Comparison of ENCODE assay signal across 19 mouse cellular contexts in the genomic region with DNA sequence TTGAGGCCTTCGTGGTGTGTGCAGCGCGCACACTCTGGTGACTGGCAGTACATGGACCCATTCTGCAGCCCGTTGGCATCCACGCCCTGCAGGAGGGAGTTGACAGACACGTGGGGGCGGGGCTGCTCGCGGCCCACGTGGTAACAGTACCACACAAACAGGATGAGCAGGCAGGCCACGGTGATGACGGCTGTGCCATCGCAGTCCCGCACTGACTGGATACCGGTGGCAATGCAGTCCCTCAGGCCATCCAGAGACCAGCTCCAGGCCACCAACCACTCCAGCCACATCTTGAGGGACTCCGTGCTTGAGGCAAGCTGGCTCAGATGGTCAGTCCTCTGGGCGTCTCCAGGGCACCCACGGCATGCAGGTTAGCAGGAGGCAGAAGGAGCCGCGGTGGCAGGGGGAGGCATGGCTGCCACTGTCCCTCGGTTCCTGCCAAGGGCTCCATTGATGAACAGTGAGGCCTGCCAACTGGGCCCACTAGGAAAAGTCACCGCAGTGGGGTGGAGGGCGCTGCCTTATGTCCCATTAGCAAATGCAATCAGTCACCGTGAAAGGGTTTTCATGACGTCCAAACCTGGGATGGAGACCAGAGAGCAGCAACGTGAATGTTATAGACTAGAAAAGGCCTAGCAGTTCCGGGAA. TPM values are rescaled to one million over a fixed set of nuclear protein-coding genes. Genes with fewer than 3 reads are reported as not detected.
A peak's percentile ranks its signal among the peaks of the same experiment; 100 is the strongest.
DNase-seq lines count a peak whose midpoint lies in the region; ATAC-seq and TF ChIP-seq lines count a peak whose summit lies in the region.
"Had no signal": no experiment of that assay in that cellular context is flagged by ENCODE, and none has a peak within 500 bp of the region (broad histone marks: within the 10 kb centered on the region; RNA-seq: fewer than 3 reads in every experiment).

No protein-coding gene starts in this region.

- H3K36me3 ChIP-seq in forebrain, embryonic 16.5 days (ENCODE audit: control insufficient read depth, insufficient read depth), result peaks cover 18% of the 10 kb centered on the region
- H3K36me3 ChIP-seq in forebrain, embryonic 14.5 days (ENCODE audit: control insufficient read depth, insufficient read depth, low read length), result peaks cover 44% of the 10 kb centered on the region
- H3K36me3 ChIP-seq in midbrain, embryonic 13.5 days, result peaks cover 47% of the 10 kb centered on the region
- peaks cover 30% of the 10 kb centered on the region for H3K36me3 ChIP-seq in midbrain, embryonic 14.5 days (ENCODE audit: control insufficient read depth, insufficient read depth, low read length)
- no peaks in the 10 kb centered on the region for H3K36me3 ChIP-seq in G1E (replicated peaks)
- H3K36me3 ChIP-seq: heart, embryonic 10.5 days had no signal

- no peaks in the 10 kb centered on the region for H3K27me3 ChIP-seq in forebrain, embryonic 16.5 days (replicated peaks; ENCODE audit: control insufficient read depth, insufficient read depth, low read length)
- no peaks in the 10 kb centered on the region for H3K27me3 ChIP-seq in forebrain, embryonic 14.5 days (replicated peaks; ENCODE audit: control insufficient read depth, insufficient read depth, low read length)
- no peaks in the 10 kb centered on the region for H3K27me3 ChIP-seq in midbrain, embryonic 13.5 days
- no peaks in the 10 kb centered on the region for H3K27me3 ChIP-seq in midbrain, embryonic 14.5 days (ENCODE audit: control insufficient read depth, insufficient read depth, low read length)
- H3K27me3 ChIP-seq in G1E (ENCODE audit: insufficient read depth, low read length), result peaks cover 12% of the 10 kb centered on the region
- H3K27me3 ChIP-seq: forebrain, embryonic 15.5 days had no signal

- no peak for DNase-seq in forebrain, embryonic 14.5 days (ENCODE audit: low spot score)
- no peak for DNase-seq in midbrain, embryonic 14.5 days
- no peak for DNase-seq in G1E (ENCODE audit: low spot score)
- peak; percentile 34 for DNase-seq in induced T-regulatory cell, adult 2 months (ENCODE audit: low read depth)
- DNase-seq in frontal cortex, postnatal 10 days (ENCODE audit: low spot score in 2 of 2), result no peak
- DNase-seq: adrenal gland, postnatal 36 days; gastrocnemius, postnatal 10 days; heart, postnatal 36 days; kidney, adult 11 months; kidney, postnatal 25 days; lung, adult 18-20 months had no signal

- H3K9ac ChIP-seq in forebrain, embryonic 16.5 days (replicated peaks; ENCODE audit: low read depth, low read length), result peak overlapping the region; percentile 29
- H3K9ac ChIP-seq in forebrain, embryonic 14.5 days (ENCODE audit: low read length), result no peak overlapping the region
- H3K9ac ChIP-seq in midbrain, embryonic 13.5 days (replicated peaks), result peak overlapping the region; percentile 28; the same call in 1 of the 2 replicates
- H3K9ac ChIP-seq in midbrain, embryonic 14.5 days (replicated peaks; ENCODE audit: low read length), result no peak overlapping the region
- H3K9ac ChIP-seq: forebrain, embryonic 15.5 days; limb, embryonic 15.5 days had no signal

- 71% methylated on average over 27 of the region's 27 CpGs for WGBS in forebrain, embryonic 16.5 days
- 77% methylated on average over 27 of the region's 27 CpGs for WGBS in forebrain, embryonic 14.5 days
- WGBS in midbrain, embryonic 13.5 days, result 77% methylated on average over 27 of the region's 27 CpGs
- WGBS in midbrain, embryonic 14.5 days, result 68% methylated on average over 27 of the region's 27 CpGs

- no peak overlapping the region for H3K4me3 ChIP-seq in forebrain, embryonic 16.5 days (replicated peaks; ENCODE audit: low read length)
- H3K4me3 ChIP-seq in forebrain, embryonic 14.5 days (ENCODE audit: low read depth, low read length), result no peak overlapping the region
- no peak overlapping the region for H3K4me3 ChIP-seq in midbrain, embryonic 13.5 days (replicated peaks)
- H3K4me3 ChIP-seq in midbrain, embryonic 14.5 days (replicated peaks; ENCODE audit: low read depth, low read length), result no peak overlapping the region
- 0 out of 2 replicates have a peak overlapping the region, but pooled peaks have one; percentile 13 for H3K4me3 ChIP-seq in G1E (ENCODE audit: low read depth, low read length)
- H3K4me3 ChIP-seq: forebrain, embryonic 15.5 days; heart, embryonic 10.5 days; limb, embryonic 15.5 days had no signal

- ATAC-seq in forebrain, embryonic 16.5 days, result no peak
- ATAC-seq in forebrain, embryonic 14.5 days, result no peak
- ATAC-seq in midbrain, embryonic 13.5 days, result no peak
- ATAC-seq in midbrain, embryonic 14.5 days (ENCODE audit: low FRiP score, low TSS enrichment), result no peak
- no peak for ATAC-seq in G1E (ENCODE audit: extremely low read depth, insufficient number of reproducible peaks, low FRiP score, poor library complexity, severe bottlenecking)
- ATAC-seq: forebrain, embryonic 15.5 days had no signal

- no peak overlapping the region for H3K4me2 ChIP-seq in forebrain, embryonic 16.5 days (ENCODE audit: low read length)
- H3K4me2 ChIP-seq in forebrain, embryonic 14.5 days (ENCODE audit: low read length), result no peak overlapping the region
- 0 out of 2 replicates have a peak overlapping the region, but pooled peaks have one; percentile 15 for H3K4me2 ChIP-seq in midbrain, embryonic 13.5 days (replicated peaks)
- H3K4me2 ChIP-seq in midbrain, embryonic 14.5 days (ENCODE audit: low read length), result no peak overlapping the region
- H3K4me2 ChIP-seq: forebrain, embryonic 15.5 days; limb, embryonic 15.5 days had no signal

- no peaks in the 10 kb centered on the region for H3K9me3 ChIP-seq in forebrain, embryonic 16.5 days (ENCODE audit: control insufficient read depth, low read length)
- H3K9me3 ChIP-seq in forebrain, embryonic 14.5 days (replicated peaks; ENCODE audit: control insufficient read depth, low read length), result no peaks in the 10 kb centered on the region
- no peaks in the 10 kb centered on the region for H3K9me3 ChIP-seq in midbrain, embryonic 13.5 days
- no peaks in the 10 kb centered on the region for H3K9me3 ChIP-seq in midbrain, embryonic 14.5 days (ENCODE audit: control insufficient read depth, low read length)
- H3K9me3 ChIP-seq in G1E (replicated peaks), result peaks cover 14% of the 10 kb centered on the region
- H3K9me3 ChIP-seq: forebrain, embryonic 15.5 days; heart, embryonic 10.5 days; limb, embryonic 15.5 days had no signal

- peaks cover 46% of the 10 kb centered on the region for H3K4me1 ChIP-seq in forebrain, embryonic 16.5 days (replicated peaks; ENCODE audit: control insufficient read depth, insufficient read depth, low read length)
- peaks cover 15% of the 10 kb centered on the region for H3K4me1 ChIP-seq in forebrain, embryonic 14.5 days (ENCODE audit: control insufficient read depth, insufficient read depth, low read length)
- peaks cover 66% of the 10 kb centered on the region for H3K4me1 ChIP-seq in midbrain, embryonic 13.5 days (replicated peaks)
- peaks cover 39% of the 10 kb centered on the region for H3K4me1 ChIP-seq in midbrain, embryonic 14.5 days (ENCODE audit: control insufficient read depth, insufficient read depth, low read length)
- H3K4me1 ChIP-seq in G1E (ENCODE audit: insufficient read depth, low read depth, low read length), result no peaks in the 10 kb centered on the region; the same call in 1 of the 2 replicates

- no peak for TF ChIP-seq CTCF in G1E (IDR thresholded peaks at IDR 0.05; ENCODE audit: low read depth, low read length)

- no peak overlapping the region for H3K27ac ChIP-seq in forebrain, embryonic 16.5 days (ENCODE audit: low read length)
- H3K27ac ChIP-seq in forebrain, embryonic 14.5 days (ENCODE audit: low read depth, low read length), result no peak overlapping the region
- no peak overlapping the region for H3K27ac ChIP-seq in midbrain, embryonic 13.5 days
- no peak overlapping the region for H3K27ac ChIP-seq in midbrain, embryonic 14.5 days (replicated peaks; ENCODE audit: low read depth, low read length)
- H3K27ac ChIP-seq: forebrain, embryonic 15.5 days; heart, embryonic 10.5 days; limb, embryonic 15.5 days; macrophage had no signal

RNA-seq across cellular contexts. Expression of gene Asphd2, which starts 2.9 kb away (rescaled TPM):
- polyA plus RNA-seq in forebrain, embryonic 16.5 days (2015; fragmentation: Nextera tagmentation; extraction: Ambion mirVana), result 41.1 and 43.8 TPM in 2 replicates
- 31.6 and 37.9 TPM in 2 replicates for polyA plus RNA-seq in forebrain, embryonic 14.5 days (2014; fragmentation: Nextera tagmentation; extraction: Ambion mirVana)
- polyA plus RNA-seq in midbrain, embryonic 13.5 days (2015; fragmentation: Nextera tagmentation; extraction: Ambion mirVana), result 37.8 and 47.6 TPM in 2 replicates
- 91.5 and 103 TPM in 2 replicates for polyA plus RNA-seq in midbrain, embryonic 14.5 days (2014; fragmentation: Nextera tagmentation; extraction: Ambion mirVana)
- not detected in 2 replicates for total RNA-seq in G1E (2014; fragmentation: Nextera tagmentation)
- 0.12 and 0.16 TPM in 2 replicates for total RNA-seq in G1E (2017)
- polyA plus RNA-seq in G1E (2012), result not detected in 2 replicates
- total RNA-seq: CH12.LX had no signal
- polyA plus RNA-seq: macrophage had no signal

RNA-seq across cellular contexts. Expression of gene Gm6583, which starts 36.0 kb away (rescaled TPM):
- polyA plus RNA-seq in forebrain, embryonic 16.5 days (2015; fragmentation: Nextera tagmentation; extraction: Ambion mirVana), result 0.09 and 0.17 TPM in 2 replicates
- 0.08 and 0.10 TPM in 2 replicates for polyA plus RNA-seq in forebrain, embryonic 14.5 days (2014; fragmentation: Nextera tagmentation; extraction: Ambion mirVana)
- 0.14 and 0.17 TPM in 2 replicates for polyA plus RNA-seq in midbrain, embryonic 13.5 days (2015; fragmentation: Nextera tagmentation; extraction: Ambion mirVana)
- 0.12 and 0.26 TPM in 2 replicates for polyA plus RNA-seq in midbrain, embryonic 14.5 days (2014; fragmentation: Nextera tagmentation; extraction: Ambion mirVana)
- total RNA-seq in G1E (2014; fragmentation: Nextera tagmentation) (not detected in 2 replicates), G1E (2017) (not detected in 2 replicates)
- not detected in 2 replicates for polyA plus RNA-seq in G1E (2012)
- total RNA-seq: adrenal gland, postnatal 36 days; CH12.LX; gastrocnemius, postnatal 10 days had no signal

RNA-seq across cellular contexts. Expression of gene Hps4, which starts 48.9 kb away (rescaled TPM):
- polyA plus RNA-seq in forebrain, embryonic 16.5 days (2015; fragmentation: Nextera tagmentation; extraction: Ambion mirVana), result 30.1 and 37.6 TPM in 2 replicates
- 26.2 and 27.0 TPM in 2 replicates for polyA plus RNA-seq in forebrain, embryonic 14.5 days (2014; fragmentation: Nextera tagmentation; extraction: Ambion mirVana)
- 42.6 and 43.5 TPM in 2 replicates for polyA plus RNA-seq in midbrain, embryonic 13.5 days (2015; fragmentation: Nextera tagmentation; extraction: Ambion mirVana)
- polyA plus RNA-seq in midbrain, embryonic 14.5 days (2014; fragmentation: Nextera tagmentation; extraction: Ambion mirVana), result 42.0 and 47.4 TPM in 2 replicates
- 31.7 and 33.8 TPM in 2 replicates for total RNA-seq in G1E (2014; fragmentation: Nextera tagmentation)
- total RNA-seq in G1E (2017), result 16.7 and 21.5 TPM in 2 replicates
- polyA plus RNA-seq in G1E (2012), result 40.7 and 47.7 TPM in 2 replicates

RNA-seq across cellular contexts. Expression of gene Srrd, which starts 49.0 kb away (rescaled TPM):
- 52.6 and 62.5 TPM in 2 replicates for polyA plus RNA-seq in forebrain, embryonic 16.5 days (2015; fragmentation: Nextera tagmentation; extraction: Ambion mirVana)
- polyA plus RNA-seq in forebrain, embryonic 14.5 days (2014; fragmentation: Nextera tagmentation; extraction: Ambion mirVana), result 49.1 and 58.8 TPM in 2 replicates
- polyA plus RNA-seq in midbrain, embryonic 13.5 days (2015; fragmentation: Nextera tagmentation; extraction: Ambion mirVana), result 50.6 and 53.8 TPM in 2 replicates
- 52.4 and 68.6 TPM in 2 replicates for polyA plus RNA-seq in midbrain, embryonic 14.5 days (2014; fragmentation: Nextera tagmentation; extraction: Ambion mirVana)
- 28.0 and 49.0 TPM in 2 replicates for total RNA-seq in G1E (2014; fragmentation: Nextera tagmentation)
- total RNA-seq in G1E (2017), result 18.5 and 28.7 TPM in 2 replicates
- 21.3 and 27.5 TPM in 2 replicates for polyA plus RNA-seq in G1E (2012)

RNA-seq across cellular contexts. Expression of gene Gm6588, which starts 57.4 kb away (rescaled TPM):
- 0.43 and 1.3 TPM in 2 replicates for polyA plus RNA-seq in forebrain, embryonic 16.5 days (2015; fragmentation: Nextera tagmentation; extraction: Ambion mirVana)
- polyA plus RNA-seq in forebrain, embryonic 14.5 days (2014; fragmentation: Nextera tagmentation; extraction: Ambion mirVana), result 0.09 and 0.27 TPM in 2 replicates
- polyA plus RNA-seq in midbrain, embryonic 13.5 days (2015; fragmentation: Nextera tagmentation; extraction: Ambion mirVana), result 1.5 and 1.7 TPM in 2 replicates
- polyA plus RNA-seq in midbrain, embryonic 14.5 days (2014; fragmentation: Nextera tagmentation; extraction: Ambion mirVana), result 0.26 and 0.61 TPM in 2 replicates
- not detected in 2 replicates for total RNA-seq in G1E (2014; fragmentation: Nextera tagmentation)
- 0.16 TPM in 1 of 2 replicates, not detected in the other for total RNA-seq in G1E (2017)
- polyA plus RNA-seq in G1E (2012), result not detected in 2 replicates
- total RNA-seq: adrenal gland, postnatal 36 days; CH12.LX; gastrocnemius, postnatal 10 days; heart, postnatal 36 days had no signal
- polyA plus RNA-seq: embryonic facial prominence, embryonic 14.5 days; macrophage had no signal

Comparison
In these comparisons a context has a peak if more than half of its experiments do, and no peak if none do; other contexts are left out.
1. H3K9ac ChIP-seq: peak in forebrain, embryonic 16.5 days (single experiment) and midbrain, embryonic 13.5 days (single experiment); none in forebrain, embryonic 14.5 days (single experiment) and midbrain, embryonic 14.5 days (single experiment).
2. RNA of gene Asphd2, which starts 2.9 kb away (polyA plus RNA-seq): 91.5 to 103 TPM in midbrain, embryonic 14.5 days, 37.8 to 47.6 TPM in midbrain, embryonic 13.5 days, 41.1 to 43.8 TPM in forebrain, embryonic 16.5 days and 31.6 to 37.9 TPM in forebrain, embryonic 14.5 days; not detected in G1E; every median in the first group is over 10 times any median in the second.